Mouse (Mus musculus): ENCODE results near the gene Slc22a23. TPM values are rescaled to one million over a fixed set of nuclear protein-coding genes. Genes with fewer than 3 reads are reported as not detected.

Slc22a23 gene
- polyA plus RNA-seq, 1 experiment from 2014 or later = 9.6 TPM

- no peak overlapping the region for H3K4me3 ChIP-seq (ENCODE audit: low read depth, low read length)
- H3K27me3 ChIP-seq (ENCODE audit: control insufficient read depth, insufficient read depth, low read length) = no peaks in the 10 kb centered on the region
- no peaks in the 10 kb centered on the region for H3K36me3 ChIP-seq (ENCODE audit: control insufficient read depth, insufficient read depth, low read length)
- ATAC-seq (ENCODE audit: low FRiP score) = no peak
- H3K9me3 ChIP-seq (ENCODE audit: control insufficient read depth, low read length) = no peaks in the 10 kb centered on the region
- no peak overlapping the region for H3K9ac ChIP-seq (ENCODE audit: low read depth, low read length)
- no peak overlapping the region for H3K27ac ChIP-seq (ENCODE audit: low read depth, low read length)
- no peak overlapping the region for H3K4me2 ChIP-seq (replicated peaks; ENCODE audit: low read depth, low read length)
- no peak for DNase-seq (ENCODE audit: low spot score)
- H3K4me1 ChIP-seq (replicated peaks; ENCODE audit: control insufficient read depth, insufficient read depth, low read length) = no peaks in the 10 kb centered on the region
- 81% methylated on average over 6 of the region's 6 CpGs for WGBS
Measured at GRCm38 (mm10) chr13:34207714-34208470, 137.1 kb downstream of the Slc22a23 start.

GRCm38 (mm10) chr13:34205216-34205615 is 139.8 kb downstream of the Slc22a23 start:
- no peaks in the 10 kb centered on the region for H3K4me1 ChIP-seq (replicated peaks; ENCODE audit: control insufficient read depth, insufficient read depth, low read length)
- no peak for ATAC-seq (ENCODE audit: low FRiP score)
- no peaks in the 10 kb centered on the region for H3K9me3 ChIP-seq (ENCODE audit: control insufficient read depth, low read length)
- no peaks in the 10 kb centered on the region for H3K36me3 ChIP-seq (ENCODE audit: control insufficient read depth, insufficient read depth, low read length)
- no peak overlapping the region for H3K27ac ChIP-seq (ENCODE audit: low read depth, low read length)
- WGBS = 94% methylated on average over 3 of the region's 3 CpGs
- no peaks in the 10 kb centered on the region for H3K27me3 ChIP-seq (ENCODE audit: control insufficient read depth, insufficient read depth, low read length)
- DNase-seq (ENCODE audit: low spot score) = no peak
- no peak overlapping the region for H3K4me3 ChIP-seq (ENCODE audit: low read depth, low read length)
- no peak overlapping the region for H3K4me2 ChIP-seq (replicated peaks; ENCODE audit: low read depth, low read length)
- H3K9ac ChIP-seq (ENCODE audit: low read depth, low read length) = no peak overlapping the region

- H3K9me3 ChIP-seq (ENCODE audit: control insufficient read depth, low read length) = no peaks in the 10 kb centered on the region
- no peak for ATAC-seq (ENCODE audit: low FRiP score)
- WGBS = 90% methylated on average over 1 of the region's 1 CpGs
- no peak overlapping the region for H3K9ac ChIP-seq (ENCODE audit: low read depth, low read length)
- peaks cover 5% of the 10 kb centered on the region for H3K4me1 ChIP-seq (replicated peaks; ENCODE audit: control insufficient read depth, insufficient read depth, low read length)
- H3K27me3 ChIP-seq (ENCODE audit: control insufficient read depth, insufficient read depth, low read length) = no peaks in the 10 kb centered on the region
- peaks cover 11% of the 10 kb centered on the region; the same call in 1 of the 2 replicates for H3K36me3 ChIP-seq (ENCODE audit: control insufficient read depth, insufficient read depth, low read length)
- H3K4me2 ChIP-seq (replicated peaks; ENCODE audit: low read depth, low read length) = no peak overlapping the region
- no peak overlapping the region for H3K27ac ChIP-seq (ENCODE audit: low read depth, low read length)
- no peak for DNase-seq (ENCODE audit: low spot score)
- H3K4me3 ChIP-seq (ENCODE audit: low read depth, low read length) = no peak overlapping the region
Measured at GRCm38 (mm10) chr13:34195676-34196075, 149.3 kb downstream of the Slc22a23 start.

GRCm38 (mm10) chr13:34193384-34193783 is 151.6 kb downstream of the Slc22a23 start:
- Histone ChIP-seq H3K27me3 (ENCODE audit: control insufficient read depth, insufficient read depth, low read length) (no peaks in the 10 kb centered on the region), H3K9ac (ENCODE audit: low read depth, low read length) (no peak overlapping the region), H3K27ac (ENCODE audit: low read depth, low read length) (peak overlapping the region; percentile 58; the same call in 1 of the 2 replicates), H3K4me2 (replicated peaks; ENCODE audit: low read depth, low read length) (no peak overlapping the region), H3K9me3 (ENCODE audit: control insufficient read depth, low read length) (no peaks in the 10 kb centered on the region), H3K4me1 (replicated peaks; ENCODE audit: control insufficient read depth, insufficient read depth, low read length) (peaks cover 5% of the 10 kb centered on the region), H3K4me3 (ENCODE audit: low read depth, low read length) (no peak overlapping the region), H3K36me3 (ENCODE audit: control insufficient read depth, insufficient read depth, low read length) (peaks cover 11% of the 10 kb centered on the region; the same call in 1 of the 2 replicates)
- ATAC-seq (ENCODE audit: low FRiP score) (peak; percentile 51; the same call in 1 of the 2 replicates), DNase-seq (ENCODE audit: low spot score) (peak; percentile 20)
- WGBS = 51% methylated on average over 8 of the region's 8 CpGs

GRCm38 (mm10) chr13:34192414-34193191 is 152.4 kb downstream of the Slc22a23 start:
- peak; percentile 68; the same call in 1 of the 2 replicates for ATAC-seq (ENCODE audit: low FRiP score)
- no peaks in the 10 kb centered on the region for H3K9me3 ChIP-seq (ENCODE audit: control insufficient read depth, low read length)
- no peaks in the 10 kb centered on the region for H3K27me3 ChIP-seq (ENCODE audit: control insufficient read depth, insufficient read depth, low read length)
- peaks cover 5% of the 10 kb centered on the region for H3K4me1 ChIP-seq (replicated peaks; ENCODE audit: control insufficient read depth, insufficient read depth, low read length)
- no peak overlapping the region for H3K27ac ChIP-seq (ENCODE audit: low read depth, low read length)
- 80% methylated on average over 8 of the region's 8 CpGs for WGBS
- H3K36me3 ChIP-seq (ENCODE audit: control insufficient read depth, insufficient read depth, low read length) = peaks cover 11% of the 10 kb centered on the region; the same call in 1 of the 2 replicates
- no peak overlapping the region for H3K4me2 ChIP-seq (replicated peaks; ENCODE audit: low read depth, low read length)
- peak; percentile 8 for DNase-seq (ENCODE audit: low spot score)
- H3K4me3 ChIP-seq (ENCODE audit: low read depth, low read length) = no peak overlapping the region
- H3K9ac ChIP-seq (ENCODE audit: low read depth, low read length) = no peak overlapping the region

- DNase-seq (ENCODE audit: low spot score) = peak; percentile 81
- WGBS = 14% methylated on average over 5 of the region's 5 CpGs
- no peak overlapping the region for H3K27ac ChIP-seq (ENCODE audit: low read depth, low read length)
- H3K27me3 ChIP-seq (ENCODE audit: control insufficient read depth, insufficient read depth, low read length) = no peaks in the 10 kb centered on the region
- H3K4me3 ChIP-seq (ENCODE audit: low read depth, low read length) = no peak overlapping the region
- H3K4me1 ChIP-seq (replicated peaks; ENCODE audit: control insufficient read depth, insufficient read depth, low read length) = no peaks in the 10 kb centered on the region
- peaks cover 6% of the 10 kb centered on the region; the same call in 1 of the 2 replicates for H3K36me3 ChIP-seq (ENCODE audit: control insufficient read depth, insufficient read depth, low read length)
- H3K4me2 ChIP-seq (replicated peaks; ENCODE audit: low read depth, low read length) = no peak overlapping the region
- peak; percentile 72 for ATAC-seq (ENCODE audit: low FRiP score)
- H3K9me3 ChIP-seq (ENCODE audit: control insufficient read depth, low read length) = no peaks in the 10 kb centered on the region
- H3K9ac ChIP-seq (ENCODE audit: low read depth, low read length) = no peak overlapping the region
Measured at GRCm38 (mm10) chr13:34187571-34187970, 157.4 kb downstream of the Slc22a23 start.

GRCm38 (mm10) chr13:34185371-34185770 is 159.6 kb downstream of the Slc22a23 start:
- Histone ChIP-seq H3K9me3 (ENCODE audit: control insufficient read depth, low read length) (no peaks in the 10 kb centered on the region), H3K36me3 (ENCODE audit: control insufficient read depth, insufficient read depth, low read length) (peaks cover 15% of the 10 kb centered on the region), H3K4me2 (replicated peaks; ENCODE audit: low read depth, low read length) (no peak overlapping the region), H3K4me1 (replicated peaks; ENCODE audit: control insufficient read depth, insufficient read depth, low read length) (no peaks in the 10 kb centered on the region), H3K27me3 (ENCODE audit: control insufficient read depth, insufficient read depth, low read length) (no peaks in the 10 kb centered on the region), H3K9ac (ENCODE audit: low read depth, low read length) (no peak overlapping the region), H3K4me3 (ENCODE audit: low read depth, low read length) (no peak overlapping the region), H3K27ac (ENCODE audit: low read depth, low read length) (no peak overlapping the region)
- no peak for DNase-seq (ENCODE audit: low spot score)
- ATAC-seq (ENCODE audit: low FRiP score) = no peak
- WGBS = 96% methylated on average over 2 of the region's 2 CpGs

- DNase-seq (ENCODE audit: low spot score) = no peak
- no peak for ATAC-seq (ENCODE audit: low FRiP score)
- no peaks in the 10 kb centered on the region for H3K4me1 ChIP-seq (replicated peaks; ENCODE audit: control insufficient read depth, insufficient read depth, low read length)
- no peaks in the 10 kb centered on the region for H3K9me3 ChIP-seq (ENCODE audit: control insufficient read depth, low read length)
- H3K9ac ChIP-seq (ENCODE audit: low read depth, low read length) = no peak overlapping the region
- H3K4me2 ChIP-seq (replicated peaks; ENCODE audit: low read depth, low read length) = no peak overlapping the region
- peaks cover 15% of the 10 kb centered on the region for H3K36me3 ChIP-seq (ENCODE audit: control insufficient read depth, insufficient read depth, low read length)
- H3K27me3 ChIP-seq (ENCODE audit: control insufficient read depth, insufficient read depth, low read length) = no peaks in the 10 kb centered on the region
- no peak overlapping the region for H3K4me3 ChIP-seq (ENCODE audit: low read depth, low read length)
- WGBS = 77% methylated on average over 5 of the region's 5 CpGs
- no peak overlapping the region for H3K27ac ChIP-seq (ENCODE audit: low read depth, low read length)
Measured at GRCm38 (mm10) chr13:34181624-34182023, 163.4 kb downstream of the Slc22a23 start.
